Mouse (Mus musculus) heart, embryonic 12.5 days (tissue): ENCODE measurements around the gene Slc37a4. TPM values are rescaled to one million over a fixed set of nuclear protein-coding genes. Genes with fewer than 3 reads are reported as not detected.
"Not testable (repeated sequence)": the region's sequence is repeated elsewhere in the genome, so short reads cannot be mapped to it uniquely, and the experiment has no call there.

Source experiments
- ATAC-seq: fragments of 200-750 bp; cut with Nextera tagmentation; 2 replicates; pipeline ENCODE4 v1.8.0; 2017; ENCODE audit warnings: moderate TSS enrichment, moderate library complexity; ENCODE audit not compliant: insufficient number of reproducible peaks, low FRiP score
- H3K27ac ChIP-seq: fragments of 300-500 bp; sonication (generic); 2 replicates; pipeline ENCODE4 v1.5.1; 2016; ENCODE audit warnings: mild to moderate bottlenecking, moderate library complexity; ENCODE audit not compliant: poor library complexity, severe bottlenecking
- H3K27me3 ChIP-seq: fragments of 300-500 bp; sonication (generic); replicated peaks from 2 replicates; pipeline ENCODE4 v1.6.1; 2016; ENCODE audit warnings: mild to moderate bottlenecking, moderate library complexity
- H3K36me3 ChIP-seq: fragments of 300-500 bp; sonication (generic); 2 replicates; pipeline ENCODE4 v1.6.1; 2016; ENCODE audit warnings: mild to moderate bottlenecking, moderate library complexity
- H3K4me1 ChIP-seq: fragments of 300-500 bp; sonication (generic); replicated peaks from 2 replicates; pipeline ENCODE4 v1.6.1; 2016; ENCODE audit warnings: mild to moderate bottlenecking
- H3K4me2 ChIP-seq: fragments of 300-500 bp; sonication (generic); 2 replicates; pipeline ENCODE4 v1.6.1; 2016; ENCODE audit warnings: mild to moderate bottlenecking, moderate library complexity
- H3K4me3 ChIP-seq: fragments of 300-500 bp; sonication (generic); 2 replicates; pipeline ENCODE4 v1.5.1; 2016; ENCODE audit warnings: mild to moderate bottlenecking
- H3K9ac ChIP-seq: fragments of 300-500 bp; sonication (generic); 2 replicates; pipeline ENCODE4 v1.6.1; 2016; ENCODE audit warnings: mild to moderate bottlenecking, moderate library complexity
- H3K9me3 ChIP-seq: fragments of 300-500 bp; sonication (generic); replicated peaks from 2 replicates; pipeline ENCODE4 v1.6.1; 2016; ENCODE audit warnings: mild to moderate bottlenecking, moderate library complexity
- WGBS: fragments of 180-500 bp; shearing (Covaris S2); methylation state at CpG from one replicate; pipeline ENCODE4 v1.1.7; 2016; 5-methylcytosine and 5-hydroxymethylcytosine counted together
- polyA plus RNA-seq: library from polyadenylated mRNA; unstranded; fragments of >200 nt; fragmentation: Nextera tagmentation; extraction: Ambion mirVana; gene quantifications from 2 replicates; pipeline ENCODE4 v1.2.1, GENCODE M21; 2016

The Slc37a4 gene
- polyA plus RNA-seq, 1 experiment from 2014 or later = 28.1 TPM

DNA sequence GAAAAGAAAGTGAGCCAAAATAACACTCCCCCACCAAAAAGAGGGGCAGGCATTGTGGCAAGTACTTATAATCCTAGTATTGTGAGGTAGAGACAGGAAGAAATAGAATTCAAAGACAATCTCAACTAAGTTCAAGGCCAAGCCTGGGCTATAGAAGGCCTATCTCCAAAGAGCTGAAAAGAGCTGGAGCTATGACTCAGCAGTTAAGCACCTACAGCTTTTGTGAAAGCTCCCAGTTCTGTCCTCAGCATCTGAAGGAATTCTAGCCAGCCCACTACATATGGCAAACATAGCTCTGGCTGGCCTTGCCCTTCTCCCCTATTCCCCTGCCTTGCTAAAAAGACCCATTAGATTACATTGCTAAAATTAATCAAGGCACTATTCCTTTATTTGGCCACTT, 23.3 kb upstream of the Slc37a4 start:
- H3K4me2 ChIP-seq = no peak overlapping the region
- H3K27ac ChIP-seq = no peak overlapping the region
- no peaks in the 10 kb centered on the region for H3K9me3 ChIP-seq
- H3K27me3 ChIP-seq = no peaks in the 10 kb centered on the region
- H3K4me3 ChIP-seq = no peak overlapping the region
- H3K4me1 ChIP-seq = peaks cover 2% of the 10 kb centered on the region; the same call in 1 of the 2 replicates
- no peaks in the 10 kb centered on the region for H3K36me3 ChIP-seq
- peak; percentile 18; the same call in 1 of the 2 replicates for ATAC-seq
- no peak overlapping the region for H3K9ac ChIP-seq

DNA sequence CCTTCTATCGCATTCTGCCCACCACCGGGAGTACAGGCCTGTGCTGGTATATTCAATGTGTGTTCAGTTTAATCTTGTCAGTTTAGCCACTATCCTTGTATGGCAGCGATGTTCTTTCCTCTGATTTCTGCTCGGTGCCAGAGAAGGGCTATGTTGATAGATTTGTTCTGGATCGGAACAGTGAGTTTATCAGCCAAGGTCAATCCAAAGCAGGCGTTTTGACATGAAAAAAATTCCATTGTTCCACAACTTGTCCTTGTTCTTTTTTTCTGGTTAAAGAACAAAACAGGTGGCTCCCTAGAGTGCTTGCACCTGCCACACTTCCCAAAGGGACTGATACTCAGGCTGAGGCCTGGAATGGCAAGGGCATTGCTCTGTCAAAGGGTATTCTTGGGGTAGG, 20.5 kb upstream of the Slc37a4 start:
- Histone ChIP-seq H3K27me3 (no peaks in the 10 kb centered on the region), H3K27ac (no peak overlapping the region), H3K4me3 (no peak overlapping the region), H3K9ac (no peak overlapping the region), H3K4me1 (peaks cover 16% of the 10 kb centered on the region), H3K36me3 (peaks cover 2% of the 10 kb centered on the region), H3K9me3 (no peaks in the 10 kb centered on the region), H3K4me2 (no peak overlapping the region)
- 84% methylated on average over 6 of the region's 6 CpGs for WGBS
- no peak for ATAC-seq

DNA sequence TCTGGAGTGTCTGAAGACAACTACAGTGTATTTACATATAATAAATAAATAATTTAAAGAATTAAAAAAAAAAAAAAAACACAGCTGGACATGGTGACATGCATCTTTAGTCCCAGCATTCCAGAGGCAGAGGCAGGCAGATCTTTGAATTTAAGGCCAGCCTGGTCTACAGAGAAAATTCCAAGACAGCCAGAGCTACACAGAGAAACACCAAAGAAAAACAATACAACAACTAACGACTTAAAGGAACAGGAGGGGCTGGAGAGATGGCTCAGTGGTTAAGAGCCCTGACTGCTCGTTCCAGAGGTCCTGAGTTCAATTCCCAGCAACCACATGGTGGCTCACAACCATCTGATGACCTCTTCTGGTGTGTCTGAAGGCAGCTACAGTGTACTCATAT, 19.3 kb upstream of the Slc37a4 start:
- not testable (repeated sequence) for H3K9ac ChIP-seq, H3K4me3 ChIP-seq, ATAC-seq, H3K9me3 ChIP-seq, H3K4me2 ChIP-seq, H3K27ac ChIP-seq, H3K27me3 ChIP-seq
- peaks cover 16% of the 10 kb centered on the region for H3K4me1 ChIP-seq
- peaks cover 14% of the 10 kb centered on the region for H3K36me3 ChIP-seq
- WGBS = 78% methylated on average over 2 of the region's 2 CpGs

DNA sequence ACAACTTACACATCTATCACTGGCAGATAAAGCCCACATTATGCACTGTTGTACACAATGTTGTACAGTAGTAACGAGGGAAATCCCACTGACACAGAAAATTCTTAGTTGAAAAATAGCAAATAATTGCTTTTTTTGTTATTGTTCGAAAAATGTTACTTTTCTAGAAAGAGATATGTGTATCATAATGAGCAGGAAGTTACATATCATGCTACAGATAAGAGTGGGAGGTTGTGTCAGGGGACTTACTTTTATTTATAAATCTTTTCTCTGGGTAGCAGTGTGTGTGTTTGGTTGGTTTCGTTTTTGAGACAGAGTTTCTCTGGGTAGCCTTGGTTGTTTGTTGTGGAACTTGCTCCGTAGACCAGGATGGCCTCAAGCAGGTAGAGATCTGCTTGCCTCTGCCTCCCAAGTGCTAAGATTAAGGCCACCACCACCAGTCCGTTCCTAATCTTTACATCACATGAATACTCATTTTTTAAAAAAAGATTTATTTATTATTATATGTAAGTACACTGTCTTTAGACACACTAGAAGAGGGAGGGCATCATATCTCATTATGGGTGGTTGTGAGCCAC, 18.4 kb upstream of the Slc37a4 start:
- 76% methylated on average over 5 of the region's 5 CpGs for WGBS
- H3K27ac ChIP-seq = no peak overlapping the region; the same call in 1 of the 2 replicates
- no peaks in the 10 kb centered on the region for H3K9me3 ChIP-seq
- H3K9ac ChIP-seq = peak overlapping the region; percentile 76
- ATAC-seq = no peak
- H3K36me3 ChIP-seq = peaks cover 23% of the 10 kb centered on the region
- peak overlapping the region; percentile 81 for H3K4me3 ChIP-seq
- no peaks in the 10 kb centered on the region for H3K27me3 ChIP-seq
- peaks cover 16% of the 10 kb centered on the region for H3K4me1 ChIP-seq
- peak overlapping the region; percentile 97 for H3K4me2 ChIP-seq

DNA sequence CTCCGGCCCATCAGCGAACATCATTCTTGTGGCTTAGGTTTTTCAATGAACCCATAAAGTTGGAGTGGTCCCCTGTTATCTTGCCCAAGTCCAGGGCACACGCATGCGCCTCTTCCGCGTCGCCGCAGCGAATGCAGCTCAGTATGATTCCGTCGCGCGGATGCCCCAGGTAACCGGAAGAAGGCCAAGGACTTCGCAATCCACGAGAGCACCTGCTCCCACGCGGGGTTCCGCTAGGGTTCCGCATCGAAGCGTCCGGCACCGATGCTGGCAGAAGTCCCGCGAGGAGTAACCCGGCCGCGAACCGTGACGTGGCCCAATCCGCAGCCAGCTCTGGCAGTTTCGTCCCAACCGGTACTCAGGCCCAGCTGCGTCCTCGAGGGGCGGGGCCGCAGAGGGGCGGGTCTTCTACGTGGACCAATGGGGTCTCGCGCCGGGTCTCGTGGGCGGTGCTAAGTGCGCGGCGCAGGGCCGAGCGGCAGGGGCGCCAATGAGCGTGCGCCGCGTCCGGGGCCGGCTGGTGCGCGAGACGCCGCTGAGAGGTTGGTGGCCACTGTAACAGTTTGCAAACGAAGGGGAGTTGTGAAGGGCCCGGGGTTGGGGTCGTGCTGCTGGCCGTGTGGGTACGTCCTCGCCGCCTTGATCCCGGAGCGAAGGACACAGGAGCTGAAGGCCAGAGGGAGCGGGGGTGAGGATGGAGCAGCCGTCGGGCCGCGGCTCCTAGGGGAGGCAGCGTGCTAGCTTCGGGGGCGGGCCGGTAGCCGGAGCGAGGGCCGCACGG, 17.4 kb upstream of the Slc37a4 start, which contains the start of gene Hyou1:
Hyou1 (plus strand) TSS at position 437 of the 781 bp plus-strand sequence.
- Histone ChIP-seq H3K9me3 (no peaks in the 10 kb centered on the region), H3K4me3 (peak within 1 kb of the TSS; percentile 81), H3K4me2 (peak within 1 kb of the TSS; percentile 97), H3K9ac (peak within 1 kb of the TSS; percentile 88), H3K4me1 (peaks cover 16% of the 10 kb centered on the region), H3K27me3 (no peaks in the 10 kb centered on the region), H3K27ac (peak within 1 kb of the TSS; percentile 87), H3K36me3 (peaks cover 33% of the 10 kb centered on the region)
- ATAC-seq = peak; percentile 99
- WGBS = under 1% methylated on average over 83 of the region's 83 CpGs

DNA sequence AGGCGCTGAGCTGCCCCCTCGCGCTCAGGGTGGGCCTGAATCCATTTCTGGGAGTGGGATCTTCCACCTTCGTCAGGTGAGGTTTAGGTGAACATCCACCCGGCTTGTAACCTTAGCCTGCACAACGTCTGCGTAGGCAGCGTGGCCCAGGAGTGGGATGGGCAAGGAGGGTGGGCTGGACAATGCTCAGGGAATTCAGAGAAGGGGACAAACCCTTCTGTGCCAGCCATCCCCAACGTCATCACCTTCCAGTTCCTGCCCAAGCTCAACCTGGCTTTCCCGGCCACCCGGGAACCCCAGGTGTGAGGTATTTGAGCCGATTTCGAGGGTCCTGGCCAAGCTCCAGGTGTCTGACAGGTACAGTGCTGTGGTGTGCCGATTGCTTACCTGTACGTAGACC, 16.8 kb upstream of the Slc37a4 start:
- Histone ChIP-seq H3K27me3 (no peaks in the 10 kb centered on the region), H3K4me2 (peak overlapping the region; percentile 97), H3K4me3 (peak overlapping the region; percentile 81), H3K9me3 (no peaks in the 10 kb centered on the region), H3K4me1 (peaks cover 16% of the 10 kb centered on the region), H3K27ac (peak overlapping the region; percentile 87), H3K9ac (peak overlapping the region; percentile 88), H3K36me3 (peaks cover 40% of the 10 kb centered on the region)
- ATAC-seq = no peak
- 9% methylated on average over 15 of the region's 15 CpGs for WGBS

GRCm38 (mm10) chr9:44384596-44384995, 12.1 kb upstream of the Slc37a4 start:
- 88% methylated on average over 13 of the region's 13 CpGs for WGBS

DNA sequence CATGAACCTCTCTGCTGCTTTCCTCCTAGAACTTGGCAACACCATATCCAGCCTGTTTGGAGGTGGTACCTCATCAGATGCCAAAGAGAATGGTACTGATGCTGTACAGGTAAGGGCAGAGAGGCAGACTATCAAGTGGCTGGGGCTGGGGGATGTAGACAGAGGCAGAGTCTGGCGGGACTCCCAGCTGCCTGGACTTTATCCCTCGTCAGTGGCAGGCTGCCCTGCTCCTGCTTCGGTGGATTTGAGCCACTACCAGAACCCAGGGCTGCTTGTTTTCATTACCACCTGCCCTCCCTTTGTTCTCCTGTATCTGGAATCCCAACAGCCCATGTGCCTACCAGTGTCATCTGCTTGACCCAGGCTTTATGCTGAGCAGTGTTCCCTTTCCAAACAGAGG, 9.4 kb upstream of the Slc37a4 start:
- no peak for ATAC-seq
- H3K36me3 ChIP-seq = peaks cover 96% of the 10 kb centered on the region
- H3K4me1 ChIP-seq = no peaks in the 10 kb centered on the region
- no peak overlapping the region for H3K4me3 ChIP-seq
- no peak overlapping the region for H3K4me2 ChIP-seq
- no peaks in the 10 kb centered on the region for H3K27me3 ChIP-seq
- H3K9me3 ChIP-seq = no peaks in the 10 kb centered on the region
- H3K9ac ChIP-seq = no peak overlapping the region
- no peak overlapping the region for H3K27ac ChIP-seq
- 69% methylated on average over 3 of the region's 3 CpGs for WGBS

More at GRCm38 (mm10) chr9:44384596-44384995, 12.1 kb upstream of the Slc37a4 start:
- no peak overlapping the region for H3K27ac ChIP-seq
- H3K36me3 ChIP-seq = peaks cover 87% of the 10 kb centered on the region
- no peaks in the 10 kb centered on the region for H3K27me3 ChIP-seq
- peaks cover 11% of the 10 kb centered on the region for H3K4me1 ChIP-seq
- no peak for ATAC-seq
- H3K4me3 ChIP-seq = no peak overlapping the region
- H3K4me2 ChIP-seq = no peak overlapping the region
- no peak overlapping the region for H3K9ac ChIP-seq
- H3K9me3 ChIP-seq = no peaks in the 10 kb centered on the region

DNA sequence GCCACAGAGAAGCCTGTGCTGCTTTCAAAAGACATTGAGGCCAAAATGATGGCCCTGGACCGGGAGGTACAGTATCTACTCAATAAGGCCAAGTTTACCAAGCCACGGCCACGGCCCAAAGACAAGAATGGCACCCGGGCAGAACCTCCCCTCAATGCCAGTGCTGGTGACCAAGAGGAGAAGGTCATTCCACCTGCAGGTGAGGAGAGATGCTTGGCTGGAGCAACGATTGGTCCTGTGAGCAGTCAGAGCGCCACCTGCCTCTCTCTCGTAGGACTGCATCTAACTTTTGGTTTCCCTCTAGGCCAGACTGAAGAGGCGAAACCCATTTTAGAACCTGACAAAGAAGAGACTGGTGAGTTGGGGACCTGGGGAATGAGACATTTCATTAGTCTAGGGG, 7.4 kb upstream of the Slc37a4 start:
- no peak for ATAC-seq
- Histone ChIP-seq H3K4me1 (no peaks in the 10 kb centered on the region), H3K4me3 (no peak overlapping the region), H3K9ac (no peak overlapping the region), H3K36me3 (peaks cover 75% of the 10 kb centered on the region), H3K4me2 (no peak overlapping the region), H3K27me3 (no peaks in the 10 kb centered on the region), H3K27ac (no peak overlapping the region), H3K9me3 (no peaks in the 10 kb centered on the region)
- 65% methylated on average over 8 of the region's 8 CpGs for WGBS

- 0 out of 2 replicates have a peak, but pooled peaks have one; percentile 29 for ATAC-seq
- 33% methylated on average over 4 of the region's 4 CpGs for WGBS
- H3K27me3 ChIP-seq = no peaks in the 10 kb centered on the region
- H3K4me3 ChIP-seq = no peak overlapping the region
- H3K27ac ChIP-seq = no peak overlapping the region
- no peaks in the 10 kb centered on the region for H3K9me3 ChIP-seq
- peaks cover 54% of the 10 kb centered on the region for H3K36me3 ChIP-seq
- 0 out of 2 replicates have a peak, but pooled peaks cover 5% of the 10 kb centered on the region for H3K4me1 ChIP-seq
- H3K4me2 ChIP-seq = no peak overlapping the region
- no peak overlapping the region for H3K9ac ChIP-seq
Measured at GRCm38 (mm10) chr9:44391466-44391865, 5.2 kb upstream of the Slc37a4 start.

GRCm38 (mm10) chr9:44398087-44398486, 1.4 kb downstream of the Slc37a4 start:
- 35% methylated on average over 4 of the region's 4 CpGs for WGBS
- peak overlapping the region; percentile 82 for H3K4me3 ChIP-seq
- H3K27ac ChIP-seq = no peak overlapping the region
- H3K4me1 ChIP-seq = peaks cover 23% of the 10 kb centered on the region
- H3K36me3 ChIP-seq = peaks cover 46% of the 10 kb centered on the region
- no peaks in the 10 kb centered on the region for H3K9me3 ChIP-seq
- H3K9ac ChIP-seq = peak overlapping the region; percentile 59
- peak overlapping the region; percentile 95 for H3K4me2 ChIP-seq
- no peaks in the 10 kb centered on the region for H3K27me3 ChIP-seq
- ATAC-seq = no peak
